Mouse (Mus musculus): ENCODE measurements around the gene Hist1h2bg.
A peak's percentile ranks its signal among the peaks of the same experiment; 100 is the strongest.
"Not testable (repeated sequence)": the region's sequence is repeated elsewhere in the genome, so short reads cannot be mapped to it uniquely, and the experiment has no call there.

The Hist1h2bg gene

DNA sequence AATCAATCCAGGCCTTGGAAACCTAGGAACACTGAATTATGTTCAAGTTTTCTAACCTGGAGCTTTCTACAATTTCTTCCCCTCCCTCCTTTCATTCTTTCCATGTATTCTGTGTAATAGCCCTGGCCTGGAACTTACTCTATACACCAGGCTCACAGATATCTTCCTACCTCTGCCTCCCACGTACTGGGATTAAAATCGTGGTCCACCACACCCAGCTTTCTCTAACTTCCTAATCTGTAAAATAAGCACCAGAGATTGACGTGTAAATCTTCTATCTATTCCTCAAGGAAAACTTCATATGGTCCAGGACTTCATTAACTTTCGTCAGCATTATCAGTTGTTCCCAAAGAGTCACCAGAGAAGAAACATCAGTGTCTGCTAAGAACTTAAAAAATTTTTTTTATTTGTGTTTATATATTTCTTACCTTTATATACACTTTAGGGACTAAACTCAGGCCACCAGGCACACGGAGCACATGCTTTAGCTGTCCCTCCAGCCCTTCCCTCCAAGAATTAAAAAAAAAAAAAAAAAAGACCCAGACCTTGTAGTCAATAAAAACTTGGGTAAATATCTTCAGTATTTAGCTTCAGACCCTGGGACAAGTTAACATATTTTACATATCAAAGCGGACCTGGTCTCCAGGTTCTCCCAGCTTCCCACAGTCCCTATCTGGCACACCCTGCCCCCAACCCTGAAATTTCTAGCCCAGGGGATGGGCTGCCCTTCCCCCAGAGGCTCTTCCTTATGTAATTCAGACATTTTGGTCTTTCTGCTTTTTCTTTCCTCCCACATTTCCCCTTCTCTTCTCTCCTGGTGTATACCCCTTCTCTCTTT, 11.2 kb downstream of the Hist1h2bg start:
- no peak for DNase-seq (ENCODE audit: low spot score in 2 of 2)

DNA sequence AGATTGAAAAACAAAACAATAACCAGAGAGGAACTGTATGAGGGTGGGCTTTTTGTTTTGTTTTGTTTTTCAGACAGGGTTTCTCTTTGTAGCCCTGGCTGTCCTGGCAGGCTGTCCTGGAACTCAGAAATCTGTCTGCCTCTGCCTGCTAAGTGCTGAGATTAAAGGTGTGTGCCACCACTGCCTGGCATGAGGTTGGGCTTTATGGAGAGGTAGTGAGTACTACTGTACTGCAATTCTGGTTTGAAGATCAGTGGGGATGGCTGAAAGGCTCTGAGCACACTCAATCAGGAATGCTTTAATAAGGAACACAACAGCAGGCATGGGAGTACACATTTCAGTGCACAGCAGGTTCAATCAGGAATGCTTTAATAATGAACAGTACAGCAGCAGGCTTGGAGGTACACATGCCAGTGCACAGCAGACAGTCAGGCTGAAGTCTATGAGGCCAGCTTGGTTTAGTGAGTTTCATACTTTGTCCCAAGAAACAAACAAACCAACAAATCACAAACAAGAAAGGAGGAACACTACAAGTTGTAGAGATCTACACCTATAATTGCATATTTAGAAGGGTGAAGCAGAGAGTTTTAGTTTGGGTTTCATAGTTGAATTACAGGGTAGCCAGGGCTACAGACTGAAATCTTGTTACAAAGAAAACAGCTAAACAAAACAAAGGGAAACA, 12.3 kb downstream of the Hist1h2bg start:
- no peak for DNase-seq (ENCODE audit: low spot score in 2 of 2)

DNA sequence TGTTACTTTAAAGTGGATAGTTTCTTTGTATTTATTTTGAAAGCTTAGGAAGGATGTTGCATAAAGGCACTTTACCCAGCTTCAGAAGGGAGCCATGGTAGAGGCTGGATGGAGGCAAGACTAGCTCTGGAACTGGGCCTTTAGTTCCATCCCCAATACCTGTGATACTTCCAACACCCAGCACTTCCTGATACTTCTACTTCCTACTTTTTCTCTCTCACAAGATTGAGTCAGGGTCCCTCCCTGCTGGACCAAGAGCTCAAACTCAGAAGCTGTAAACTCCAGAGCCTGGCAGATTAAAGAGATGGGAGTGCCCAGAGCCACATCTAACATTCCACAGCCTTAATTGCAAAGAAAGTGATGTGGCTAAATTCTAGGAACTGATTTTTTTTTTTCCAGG, 13.1 kb downstream of the Hist1h2bg start:
- DNase-seq (ENCODE audit: low spot score in 2 of 2), result no peak

- peak; percentile 78 to 79 for DNase-seq (ENCODE audit: low spot score in 2 of 2)
Observed at GRCm38 (mm10) chr13:23585029-23585441, 13.8 kb downstream of the Hist1h2bg start.

- DNase-seq (ENCODE audit: low spot score in 2 of 2), result peak in 1 of 2 experiments; percentile 72
Observed at GRCm38 (mm10) chr13:23585442-23586098, 14.4 kb downstream of the Hist1h2bg start.

DNA sequence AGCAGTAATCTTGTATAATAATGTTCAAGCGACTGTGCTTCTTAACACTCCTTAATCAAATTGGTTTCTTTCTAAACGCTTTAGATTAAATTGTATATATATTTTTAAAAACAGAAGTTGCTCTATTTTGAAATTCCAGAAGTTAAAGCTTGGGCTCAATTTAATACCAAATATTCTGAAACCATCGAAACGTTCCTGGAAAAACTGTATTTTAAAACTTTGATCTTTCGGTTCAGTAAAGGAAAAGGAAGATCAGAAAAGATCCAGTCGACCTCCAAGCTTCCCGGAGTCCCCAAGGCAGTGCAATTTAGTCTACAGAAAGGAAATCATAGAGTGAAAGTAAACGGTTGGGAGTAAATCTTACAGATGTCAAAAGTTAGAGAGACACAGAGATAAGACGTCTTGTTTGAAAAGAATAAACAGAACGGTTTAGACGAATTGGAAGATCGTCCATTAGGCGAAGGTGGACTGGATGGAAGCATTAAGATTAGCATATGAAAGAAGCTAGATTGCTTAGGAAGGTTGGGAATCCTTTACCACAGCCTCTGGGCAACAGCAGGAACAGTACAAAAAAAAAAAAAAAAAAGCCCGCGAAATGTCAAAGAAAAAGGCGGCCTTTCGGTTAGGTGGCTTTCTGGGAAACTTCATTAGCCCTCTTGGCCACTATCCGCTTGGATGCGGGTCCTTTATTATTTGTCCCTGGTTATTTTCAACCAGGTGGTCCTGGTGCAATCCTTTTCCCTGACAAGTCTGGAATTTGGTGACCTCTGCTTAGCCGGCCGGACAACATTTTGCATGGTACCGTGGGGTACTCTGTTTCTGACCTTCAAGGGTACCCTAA, 15.1 kb downstream of the Hist1h2bg start:
- DNase-seq (ENCODE audit: low spot score in 2 of 2), result no peak

- DNase-seq (ENCODE audit: low spot score in 2 of 2), result no peak
Observed at GRCm38 (mm10) chr13:23586940-23587225, 15.7 kb downstream of the Hist1h2bg start.

DNA sequence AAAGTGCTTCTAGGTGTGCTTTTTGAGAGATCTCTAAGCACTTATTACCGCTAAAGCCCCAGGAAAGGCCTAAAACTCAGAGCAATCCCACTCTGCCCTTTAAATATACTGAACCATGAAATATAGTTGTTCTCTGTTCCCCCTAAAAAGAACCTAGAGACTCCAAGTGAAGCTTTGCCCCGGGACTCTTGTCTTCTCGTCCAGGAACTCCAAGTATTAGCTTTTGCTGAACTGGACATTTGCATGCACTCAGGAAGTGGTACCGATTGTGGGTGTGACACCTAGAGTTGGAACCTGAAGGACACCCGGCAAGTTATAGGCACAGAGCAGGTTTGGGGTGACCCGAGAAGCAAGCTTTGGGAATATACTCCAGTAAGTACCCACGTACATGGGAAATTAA, 20.0 kb downstream of the Hist1h2bg start:
- DNase-seq (ENCODE audit: low spot score in 2 of 2), result no peak

DNA sequence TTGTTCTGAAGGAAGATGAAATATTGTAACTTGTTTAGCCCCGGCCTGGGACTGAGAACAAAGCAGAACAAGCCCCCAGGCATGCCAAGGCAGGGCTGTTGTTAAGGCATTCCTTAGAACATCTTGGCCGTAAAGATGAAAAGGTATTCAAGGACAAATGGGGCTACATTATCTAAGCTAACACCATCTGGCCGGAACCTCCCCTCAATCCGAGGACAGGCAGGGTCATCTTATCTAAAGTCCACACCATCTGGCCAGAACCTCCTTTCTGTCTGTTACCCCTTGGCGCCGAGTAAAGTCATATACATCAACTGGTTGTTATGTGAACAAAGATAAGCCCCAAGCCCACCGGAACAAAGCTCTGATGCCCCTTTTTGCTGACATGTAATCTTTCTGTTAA, 20.7 kb downstream of the Hist1h2bg start:
- not testable (repeated sequence) for DNase-seq (ENCODE audit: low spot score in 2 of 2)

DNA sequence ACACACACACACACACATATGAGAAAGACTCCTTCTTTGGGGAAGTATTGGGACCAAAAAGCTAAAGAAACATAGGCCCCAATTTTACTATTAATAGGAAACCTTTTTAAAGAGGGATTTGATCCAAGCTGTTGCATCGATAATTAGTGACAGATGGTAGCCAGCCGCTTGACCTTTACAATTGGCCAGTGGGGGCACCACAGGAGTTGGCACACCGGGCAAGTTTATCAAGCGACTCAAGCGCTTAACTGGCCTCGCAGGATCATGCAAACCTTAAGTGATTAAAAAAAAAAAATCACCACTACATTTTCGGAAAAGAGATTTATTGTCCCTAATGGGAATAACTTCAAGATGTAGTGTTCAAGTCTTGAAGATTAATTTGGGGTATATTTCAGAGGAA, 21.4 kb downstream of the Hist1h2bg start:
- DNase-seq (ENCODE audit: low spot score in 2 of 2), result no peak

GRCm38 (mm10) chr13:23593051-23593770, 22.0 kb downstream of the Hist1h2bg start:
- no peak for DNase-seq (ENCODE audit: low spot score in 2 of 2)

DNA sequence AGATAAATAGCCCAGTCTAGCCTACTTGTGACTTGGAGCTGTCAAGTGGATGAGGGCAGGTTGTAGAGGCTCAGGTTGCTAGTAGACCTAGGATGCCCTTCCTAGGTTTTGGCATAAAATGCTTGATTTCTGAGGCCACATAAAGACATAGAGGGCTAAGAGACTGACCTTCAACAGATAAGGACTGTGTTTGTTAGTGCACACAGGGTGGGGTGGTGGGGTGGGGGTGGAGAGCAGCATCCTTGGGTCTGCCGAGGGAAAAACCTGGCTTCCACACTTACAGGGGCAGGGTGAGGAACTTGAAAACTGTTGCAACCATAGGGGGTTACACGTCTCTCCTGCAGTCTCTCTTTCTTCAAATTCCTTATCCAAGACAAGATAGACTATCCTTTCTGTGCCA, 24.0 kb downstream of the Hist1h2bg start:
- DNase-seq (ENCODE audit: low spot score in 2 of 2), result no peak

DNA sequence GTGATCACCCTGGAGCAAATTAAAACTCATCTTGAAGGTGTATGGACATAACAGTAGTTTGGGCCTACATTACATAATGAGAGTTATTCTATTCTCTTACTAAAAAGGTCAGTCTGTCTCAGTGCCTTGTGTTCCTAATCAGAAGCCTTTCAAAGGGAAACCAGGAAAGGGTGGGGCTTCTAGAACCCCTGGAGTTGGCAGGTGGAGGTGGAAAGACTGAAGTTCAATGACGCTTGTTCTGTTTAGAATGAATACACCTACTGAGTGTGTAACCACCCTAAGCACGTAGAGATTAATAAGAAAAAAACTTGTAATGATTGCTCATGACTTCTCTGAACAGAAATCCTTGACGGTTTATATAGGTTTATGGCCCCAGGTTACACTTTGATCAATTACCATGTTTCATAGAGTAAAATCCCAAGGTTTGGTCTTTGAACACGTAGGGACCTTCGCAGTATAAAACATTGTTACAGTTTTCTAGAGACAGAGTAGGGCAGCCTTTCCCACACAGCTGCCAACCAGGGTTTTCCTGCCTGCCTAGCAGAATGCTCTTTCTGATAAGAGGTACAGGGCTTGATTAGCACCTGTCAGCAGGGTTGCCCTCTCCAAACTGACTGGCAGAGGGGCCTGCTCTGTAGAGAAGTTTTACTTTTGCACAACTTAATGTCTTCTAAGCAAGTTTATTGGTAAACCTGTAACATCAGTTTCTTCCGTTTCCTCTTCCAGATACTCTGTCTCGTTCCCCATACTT, 24.6 kb downstream of the Hist1h2bg start:
- DNase-seq (ENCODE audit: low spot score in 2 of 2), result no peak

GRCm38 (mm10) chr13:23597957-23598356, 26.8 kb downstream of the Hist1h2bg start:
- DNase-seq (ENCODE audit: low spot score in 2 of 2), result peak; percentile 64 to 77

GRCm38 (mm10) chr13:23603182-23603699, 32.0 kb downstream of the Hist1h2bg start:
- DNase-seq (ENCODE audit: low spot score in 2 of 2), result no peak

DNA sequence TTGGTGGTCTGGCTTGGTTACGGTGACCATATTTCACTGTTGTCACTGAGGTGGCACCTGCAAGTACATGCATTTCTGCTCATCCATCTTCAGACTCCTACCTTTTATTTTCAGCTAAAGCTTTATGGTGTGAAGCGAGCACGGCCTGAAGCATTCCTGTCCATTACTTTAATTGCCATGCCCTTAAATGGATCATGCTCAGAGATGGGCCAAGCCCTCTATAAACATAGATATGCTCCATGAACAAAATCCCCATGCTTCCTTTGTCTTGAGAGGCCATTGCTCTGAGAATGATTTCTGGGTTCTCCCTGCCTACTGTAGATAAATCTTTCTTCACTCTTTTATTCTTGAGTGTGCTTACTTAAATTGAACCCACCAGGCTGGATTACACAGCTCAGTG, 33.3 kb downstream of the Hist1h2bg start:
- no peak for DNase-seq (ENCODE audit: low spot score in 2 of 2)

DNA sequence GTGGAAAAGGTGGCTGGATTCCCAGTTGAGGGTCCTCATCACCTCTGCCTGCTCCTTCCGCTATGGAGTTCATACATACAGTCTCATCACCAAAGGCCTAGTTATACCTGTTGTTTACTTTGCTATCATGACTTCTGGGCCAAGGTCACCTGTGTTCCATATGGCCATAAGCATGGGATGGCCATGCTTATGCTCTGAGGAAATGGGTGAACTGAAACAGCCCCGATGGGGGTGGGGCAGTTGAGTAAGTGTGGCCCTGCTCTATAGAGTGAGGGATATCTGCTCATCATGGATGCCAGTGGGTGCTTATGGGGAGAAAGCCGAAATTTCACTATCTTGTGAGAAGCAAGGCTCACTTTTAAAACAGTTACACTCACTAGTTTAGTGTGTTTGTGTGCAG, 33.9 kb downstream of the Hist1h2bg start:
- no peak for DNase-seq (ENCODE audit: low spot score in 2 of 2)

GRCm38 (mm10) chr13:23609209-23609608, 38.0 kb downstream of the Hist1h2bg start:
- DNase-seq (ENCODE audit: low spot score in 2 of 2), result no peak

DNA sequence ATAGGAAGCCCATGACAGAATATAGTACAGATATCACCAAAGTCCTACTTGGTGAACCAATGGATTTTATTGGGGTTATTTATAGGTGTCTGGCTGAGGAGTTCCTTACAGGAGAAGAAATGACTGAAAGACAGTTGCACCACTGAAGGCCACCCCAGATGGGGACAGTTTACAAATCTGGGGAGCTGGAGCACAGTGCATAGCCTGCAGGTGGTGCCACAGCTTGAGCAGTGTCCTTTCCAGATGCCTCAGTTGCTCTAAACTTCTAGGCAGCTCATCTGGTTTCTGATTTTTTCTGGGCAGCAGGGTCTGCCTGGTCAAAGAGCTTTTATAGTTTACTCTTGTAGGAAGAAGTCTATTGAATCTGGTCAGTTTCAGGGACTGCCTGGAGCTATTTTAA, 38.6 kb downstream of the Hist1h2bg start:
- DNase-seq (ENCODE audit: low spot score in 2 of 2), result no peak

DNA sequence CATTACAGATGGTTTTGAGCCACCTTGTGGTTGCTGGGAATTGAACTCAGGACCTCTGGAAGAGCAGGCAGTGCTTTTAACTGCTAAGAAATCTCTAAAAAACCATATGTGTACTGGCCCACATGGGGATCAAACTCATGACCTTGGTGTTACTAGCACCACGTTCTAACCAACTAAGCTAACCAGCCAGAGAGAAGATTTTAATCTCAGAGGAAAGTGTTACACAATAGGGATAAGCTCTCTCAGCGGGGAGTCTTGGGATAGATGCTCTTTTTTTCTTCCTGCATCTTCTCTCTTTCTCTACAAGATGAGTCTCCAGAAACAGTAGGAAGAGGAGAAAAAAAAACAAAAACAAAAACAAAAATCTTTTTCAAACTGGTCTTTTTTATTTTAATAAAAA, 39.2 kb downstream of the Hist1h2bg start:
- no peak for DNase-seq (ENCODE audit: low spot score in 2 of 2)

All from urinary bladder, postnatal 36 days (tissue).